9 mouse cellular contexts compared by ENCODE assay signal in the genomic region with DNA sequence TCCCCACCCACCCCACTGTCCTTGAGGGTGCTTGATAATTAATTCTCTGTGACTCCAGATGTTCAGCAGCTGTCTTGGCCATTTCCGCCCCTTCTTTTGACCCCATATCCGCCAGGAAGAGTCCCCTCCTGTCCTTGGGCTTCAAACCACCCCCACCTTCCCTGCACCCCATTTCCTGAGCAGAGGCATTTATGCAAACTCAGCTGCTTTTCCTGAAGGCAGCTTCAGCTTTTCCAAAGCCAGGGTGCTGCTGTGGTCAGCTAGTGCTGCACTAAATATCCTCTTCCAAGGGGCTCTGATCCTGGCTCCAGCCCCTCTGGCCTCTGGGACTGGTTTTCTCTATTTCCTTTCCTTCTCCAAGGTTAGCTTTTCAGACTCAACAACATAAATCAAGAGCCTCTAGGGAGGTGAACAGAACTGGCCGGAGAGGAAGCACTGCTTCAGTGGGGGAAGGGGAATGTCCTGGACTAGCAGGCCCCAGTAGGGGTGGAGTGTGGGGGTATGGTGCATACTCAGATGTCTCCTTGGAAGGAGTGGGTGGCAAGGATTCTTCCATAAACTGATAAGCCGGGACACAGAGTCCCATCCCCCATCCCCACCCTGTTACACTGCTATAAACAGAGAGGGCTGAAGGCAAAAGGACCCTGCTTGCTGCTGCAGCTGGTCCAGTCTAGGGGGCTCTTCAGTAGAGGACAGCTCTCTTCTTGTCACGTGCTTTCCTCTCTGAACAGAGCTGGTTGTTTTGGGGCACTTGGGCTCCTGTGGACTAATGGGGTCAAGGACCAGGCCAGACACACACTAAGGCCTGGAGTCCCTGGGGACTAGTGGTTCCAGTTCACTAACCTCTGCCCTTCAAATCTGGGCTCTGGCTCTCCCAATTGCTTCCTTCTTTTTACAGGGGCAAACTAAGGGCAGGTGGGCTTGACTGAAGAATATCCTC. TPM values are rescaled to one million over a fixed set of nuclear protein-coding genes. Genes with fewer than 3 reads are reported as not detected.
A peak's percentile ranks its signal among the peaks of the same experiment; 100 is the strongest.
DNase-seq lines count a peak whose midpoint lies in the region; ATAC-seq and TF ChIP-seq lines count a peak whose summit lies in the region.
"Had no signal": no experiment of that assay in that cellular context is flagged by ENCODE, and none has a peak within 500 bp of the region (broad histone marks: within the 10 kb centered on the region; RNA-seq: fewer than 3 reads in every experiment).

No protein-coding gene starts in this region.

- no peaks in the 10 kb centered on the region for H3K9me3 ChIP-seq in heart, embryonic 14.5 days (ENCODE audit: control insufficient read depth, low read length)
- no peaks in the 10 kb centered on the region for H3K9me3 ChIP-seq in kidney, postnatal 0 days (replicated peaks; ENCODE audit: low read length)
- H3K9me3 ChIP-seq in midbrain, embryonic 16.5 days (replicated peaks; ENCODE audit: control insufficient read depth, low read length, poor library complexity, severe bottlenecking): no peaks in the 10 kb centered on the region

- DNase-seq in A20 (ENCODE audit: low read depth, low spot score): peak; percentile 26
- peak; percentile 86 for DNase-seq in adrenal gland, postnatal 14 days
- peak; percentile 99 for DNase-seq in kidney, postnatal 0 days (ENCODE audit: low spot score)
- no peak for DNase-seq in layer of hippocampus, postnatal 36 days
- DNase-seq in left cerebral cortex, postnatal 25 days (ENCODE audit: low spot score in 2 of 2): no peak
- no peak for DNase-seq in left cerebral cortex, postnatal 4 days

- peak overlapping the region; percentile 30; the same call in 1 of the 2 replicates for H3K9ac ChIP-seq in heart, embryonic 14.5 days (ENCODE audit: low read length)
- H3K9ac ChIP-seq in kidney, postnatal 0 days (ENCODE audit: low read depth, low read length): 0 out of 2 replicates have a peak overlapping the region, but pooled peaks have one; percentile 5
- no peak overlapping the region for H3K9ac ChIP-seq in midbrain, embryonic 16.5 days (ENCODE audit: low read depth, low read length)

- no peak overlapping the region for H3K4me3 ChIP-seq in heart, embryonic 14.5 days (ENCODE audit: control insufficient read depth in 1 of 2, insufficient read depth in 1 of 2, low read depth in 1 of 2, low read length in 2 of 2)
- no peak overlapping the region for H3K4me3 ChIP-seq in kidney, postnatal 0 days (replicated peaks; ENCODE audit: low read depth, low read length)
- no peak overlapping the region for H3K4me3 ChIP-seq in midbrain, embryonic 16.5 days (ENCODE audit: low read depth, low read length)

- H3K36me3 ChIP-seq in heart, embryonic 14.5 days (ENCODE audit: control insufficient read depth, insufficient read depth, low read length): no peaks in the 10 kb centered on the region
- no peaks in the 10 kb centered on the region for H3K36me3 ChIP-seq in kidney, postnatal 0 days (ENCODE audit: insufficient read depth, low read length)
- no peaks in the 10 kb centered on the region for H3K36me3 ChIP-seq in midbrain, embryonic 16.5 days (ENCODE audit: control insufficient read depth, insufficient read depth, low read length)

- intact Hi-C loops in left cerebral cortex, postnatal 25 days (cut with DNase I): no loop called here
- intact Hi-C loops in left cerebral cortex, postnatal 4 days (cut with DNase I): no loop called here

- H3K4me1 ChIP-seq in heart, embryonic 14.5 days (ENCODE audit: control insufficient read depth in 2 of 2, insufficient read depth in 2 of 2, low read length in 2 of 2): peaks cover 9 to 19% of the 10 kb centered on the region in 2 experiments
- H3K4me1 ChIP-seq in kidney, postnatal 0 days (replicated peaks; ENCODE audit: insufficient read depth, low read length): peaks cover 30% of the 10 kb centered on the region
- no peaks in the 10 kb centered on the region for H3K4me1 ChIP-seq in midbrain, embryonic 16.5 days (ENCODE audit: control insufficient read depth, insufficient read depth, low read length)

- no peaks in the 10 kb centered on the region for H3K27me3 ChIP-seq in heart, embryonic 14.5 days (ENCODE audit: control insufficient read depth, insufficient read depth, low read length)
- H3K27me3 ChIP-seq in kidney, postnatal 0 days (ENCODE audit: insufficient read depth, low read length): no peaks in the 10 kb centered on the region
- no peaks in the 10 kb centered on the region for H3K27me3 ChIP-seq in midbrain, embryonic 16.5 days (ENCODE audit: control insufficient read depth, insufficient read depth, low read depth, low read length)

- ATAC-seq in heart, embryonic 14.5 days (ENCODE audit: insufficient number of reproducible peaks, insufficient read depth, low FRiP score, low read depth): peak; percentile 29
- ATAC-seq in kidney, postnatal 0 days (replicated peaks; ENCODE audit: low FRiP score, low read depth): peak; percentile 92
- ATAC-seq in midbrain, embryonic 16.5 days: no peak

- peak overlapping the region; percentile 6; the same call in 1 of the 2 replicates for H3K4me2 ChIP-seq in heart, embryonic 14.5 days (ENCODE audit: low read length)
- H3K4me2 ChIP-seq in kidney, postnatal 0 days (ENCODE audit: low read length): peak overlapping the region; percentile 19; the same call in 1 of the 2 replicates
- H3K4me2 ChIP-seq in midbrain, embryonic 16.5 days (ENCODE audit: low read length): no peak overlapping the region

- peak overlapping the region; percentile 64 to 70 for H3K27ac ChIP-seq in heart, embryonic 14.5 days (replicated peaks in 1 of 2; ENCODE audit: control insufficient read depth in 1 of 2, insufficient read depth in 1 of 2, low read depth in 2 of 2, low read length in 2 of 2)
- peak overlapping the region; percentile 92 for H3K27ac ChIP-seq in kidney, postnatal 0 days
- H3K27ac ChIP-seq in midbrain, embryonic 16.5 days (ENCODE audit: low read length): peak overlapping the region; percentile 17; the same call in 1 of the 2 replicates

- TF ChIP-seq CTCF in kidney, postnatal 0 days (IDR thresholded peaks at IDR 0.05; ENCODE audit: low read depth): no peak

- WGBS in heart, embryonic 14.5 days: 31% methylated on average over 5 of the region's 5 CpGs
- WGBS in kidney, postnatal 0 days: 8% methylated on average over 5 of the region's 5 CpGs
- WGBS in midbrain, embryonic 16.5 days: 43% methylated on average over 5 of the region's 5 CpGs

RNA-seq across cellular contexts. Expression of a gene that starts 5.4 kb away (rescaled TPM):
- total RNA-seq in adrenal gland, postnatal 14 days (2021): not detected in 2 replicates
- 0.18 and 0.19 TPM in 2 replicates for polyA plus RNA-seq in heart, embryonic 14.5 days (2014; fragmentation: Nextera tagmentation; extraction: Ambion mirVana)
- polyA plus RNA-seq in kidney, postnatal 0 days (2015; fragmentation: Nextera tagmentation; extraction: Ambion mirVana): 0.12 and 0.17 TPM in 2 replicates
- polyA plus RNA-seq in midbrain, embryonic 16.5 days (2015; fragmentation: Nextera tagmentation; extraction: Ambion mirVana): not detected in 2 replicates
- not detected for total RNA-seq in layer of hippocampus, postnatal 36 days (2021)
- total RNA-seq in left cerebral cortex, postnatal 25 days (2021): not detected
- not detected for total RNA-seq in left cerebral cortex, postnatal 4 days (2021)
- total RNA-seq: adrenal gland, postnatal 4 days had no signal

RNA-seq across cellular contexts. Expression of a gene that starts 9.3 kb away (rescaled TPM):
- total RNA-seq in adrenal gland, postnatal 14 days (2021): 109 and 114 TPM in 2 replicates
- polyA plus RNA-seq in heart, embryonic 14.5 days (2014; fragmentation: Nextera tagmentation; extraction: Ambion mirVana): 128 and 139 TPM in 2 replicates
- 140 and 144 TPM in 2 replicates for polyA plus RNA-seq in kidney, postnatal 0 days (2015; fragmentation: Nextera tagmentation; extraction: Ambion mirVana)
- 105 and 109 TPM in 2 replicates for polyA plus RNA-seq in midbrain, embryonic 16.5 days (2015; fragmentation: Nextera tagmentation; extraction: Ambion mirVana)
- total RNA-seq in layer of hippocampus, postnatal 36 days (2021): 10 to 100 TPM; 77.7 to 87.1 TPM
- total RNA-seq in left cerebral cortex, postnatal 25 days (2021): 10 to 100 TPM; 74.7 to 76.8 TPM
- 10 to 100 TPM; 69.7 to 73.5 TPM for total RNA-seq in left cerebral cortex, postnatal 4 days (2021)

RNA-seq across cellular contexts. Expression of a gene that starts 28.4 kb away (rescaled TPM):
- 17.8 and 20.0 TPM in 2 replicates for total RNA-seq in adrenal gland, postnatal 14 days (2021)
- 8.8 and 10.6 TPM in 2 replicates for polyA plus RNA-seq in heart, embryonic 14.5 days (2014; fragmentation: Nextera tagmentation; extraction: Ambion mirVana)
- 15.6 and 17.8 TPM in 2 replicates for polyA plus RNA-seq in kidney, postnatal 0 days (2015; fragmentation: Nextera tagmentation; extraction: Ambion mirVana)
- 21.6 and 26.2 TPM in 2 replicates for polyA plus RNA-seq in midbrain, embryonic 16.5 days (2015; fragmentation: Nextera tagmentation; extraction: Ambion mirVana)
- 1 to 10 TPM; 5.8 to 6.2 TPM for total RNA-seq in layer of hippocampus, postnatal 36 days (2021)
- 10 to 100 TPM; 11.2 to 15.3 TPM for total RNA-seq in left cerebral cortex, postnatal 25 days (2021)
- total RNA-seq in left cerebral cortex, postnatal 4 days (2021): 10 to 100 TPM; 16.6 to 16.8 TPM

RNA-seq across cellular contexts. Expression of a gene that starts 32.7 kb away (rescaled TPM):
- total RNA-seq in adrenal gland, postnatal 14 days (2021): 77.3 and 89.9 TPM in 2 replicates
- polyA plus RNA-seq in heart, embryonic 14.5 days (2014; fragmentation: Nextera tagmentation; extraction: Ambion mirVana): 69.8 and 81.3 TPM in 2 replicates
- 70.5 and 79.5 TPM in 2 replicates for polyA plus RNA-seq in kidney, postnatal 0 days (2015; fragmentation: Nextera tagmentation; extraction: Ambion mirVana)
- 291 and 302 TPM in 2 replicates for polyA plus RNA-seq in midbrain, embryonic 16.5 days (2015; fragmentation: Nextera tagmentation; extraction: Ambion mirVana)
- total RNA-seq in layer of hippocampus, postnatal 36 days (2021): 100 to 1,000 TPM; 252 to 275 TPM
- total RNA-seq in left cerebral cortex, postnatal 25 days (2021): 100 to 1,000 TPM; 289 to 296 TPM
- 100 to 1,000 TPM; 288 to 305 TPM for total RNA-seq in left cerebral cortex, postnatal 4 days (2021)

Comparison
In these comparisons a context has a peak if more than half of its experiments do, and no peak if none do; other contexts are left out.
1. DNase-seq: peak in A20 (single experiment), adrenal gland, postnatal 14 days (single experiment) and kidney, postnatal 0 days (single experiment); none in layer of hippocampus, postnatal 36 days (0 of 2), left cerebral cortex, postnatal 25 days (0 of 2) and left cerebral cortex, postnatal 4 days (single experiment).
2. H3K27ac ChIP-seq: peak in every context shown above with its lines; median percentile 92 in kidney, postnatal 0 days; 67 in heart, embryonic 14.5 days; 17 in midbrain, embryonic 16.5 days.